Mouse (Mus musculus): ENCODE measurements at regions not wholly inside any gene's neighbourhood (a gene's known extent, or its start where the extent isn't known, plus 50 kb on each side); places are given as distances from the start of the nearest gene placed in this dataset.

DNA sequence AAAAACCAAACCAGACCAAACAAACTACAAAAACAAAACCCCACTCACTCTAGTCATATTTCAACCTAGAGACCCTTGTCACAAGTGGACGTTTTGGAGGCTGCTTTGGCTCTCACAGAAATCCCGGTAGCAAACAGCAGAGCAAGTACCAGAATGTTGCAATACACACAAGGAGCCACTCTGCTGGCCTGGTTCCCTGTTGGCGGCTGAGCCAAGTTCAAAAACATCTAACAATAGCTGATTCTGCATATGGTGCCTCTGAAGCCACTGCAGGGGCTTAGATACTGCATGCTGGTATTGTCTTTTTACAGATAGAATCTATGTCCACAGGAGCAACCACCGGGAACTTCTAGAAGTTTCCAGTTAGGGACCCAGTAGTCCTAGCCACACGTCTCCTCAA is 159.6 kb upstream of the Map1b start:
- TF ChIP-seq POLR2A (IDR thresholded peaks at IDR 0.05; ENCODE audit: extremely low read depth, insufficient read depth, low read length) = no peak
- no peak for TF ChIP-seq CTCF (IDR thresholded peaks at IDR 0.05; ENCODE audit: extremely low read depth, insufficient read depth, low read length)

Data from cortical plate, adult 2 months (tissue).